Mouse (Mus musculus) left cerebral cortex, adult 2 months (tissue): ENCODE measurements around the gene Gnai2. TPM values are rescaled to one million over a fixed set of nuclear protein-coding genes. Genes with fewer than 3 reads are reported as not detected.
"Not testable (repeated sequence)": the region's sequence is repeated elsewhere in the genome, so short reads cannot be mapped to it uniquely, and the experiment has no call there.

ENCODE experiments used
- DNase-seq, 2 experiments: peaks; one replicate each; pipeline ENCODE4 v3.0.0; 2021 to 2022; ENCODE audit warnings: low spot score in 2 of 2, mixed read lengths in 1 of 2; ENCODE audit errors: extremely low spot score in 1 of 2
- H3K27ac ChIP-seq: fragments of 200-600 bp; 2 replicates; pipeline ENCODE4 v1.8.1; 2022
- H3K4me3 ChIP-seq: fragments of 200-600 bp; 2 replicates; pipeline ENCODE4 v1.8.1; 2022
- CTCF ChIP-seq: fragments of 200-600 bp; IDR thresholded peaks from 2 replicates; pipeline ENCODE4 v1.8.1; 2022; ENCODE audit warnings: antibody characterized with exemption, mild to moderate bottlenecking, moderate library complexity
- intact Hi-C: fragments of 180-260 bp; cut with DNase I; formaldehyde crosslinking; loops from one replicate; pipeline ENCODE4 v1.15.1; 2025
- total RNA-seq, 2 experiments: library from RNA; stranded (reverse); gene quantifications; 2 replicates each; pipeline ENCODE4 v1.2.3; 2021

Gnai2 gene
- total RNA-seq, 2 experiments from 2014 or later = 201 to 213 TPM

GRCm38 (mm10) chr9:107568331-107569261, 66.6 kb downstream of the Gnai2 start:
- DNase-seq = peak; percentile 71 to 79
- Histone ChIP-seq H3K27ac (peak overlapping the region; percentile 95), H3K4me3 (peak overlapping the region; percentile 82)
- intact Hi-C loops = no loop called here
- TF ChIP-seq CTCF = no peak

- peak within 1 kb of the TSS; percentile 95 for H3K27ac ChIP-seq
- intact Hi-C loops = no loop called here
- no peak for TF ChIP-seq CTCF
- H3K4me3 ChIP-seq = peak within 1 kb of the TSS; percentile 82
- DNase-seq = no peak
These were observed 67.4 kb downstream of the Gnai2 start, which contains the start of gene Hyal2 for GRCm38 (mm10) chr9:107567702-107568319. TSS of gene Hyal2 (plus strand) at chr9:107567945.

- no peak for DNase-seq
- Histone ChIP-seq H3K4me3 (no peak overlapping the region), H3K27ac (peak overlapping the region; percentile 66)
- intact Hi-C loops = no loop called here
- TF ChIP-seq CTCF = peak; percentile 14
These were observed 68.3 kb downstream of the Gnai2 start for GRCm38 (mm10) chr9:107566855-107567254.

GRCm38 (mm10) chr9:107566041-107566709, 69.0 kb downstream of the Gnai2 start:
- peak overlapping the region; percentile 66 for H3K27ac ChIP-seq
- intact Hi-C loops = no loop called here
- DNase-seq = peak; percentile 64 to 78
- TF ChIP-seq CTCF = peak; percentile 88
- peak overlapping the region; percentile 23; the same call in 1 of the 2 replicates for H3K4me3 ChIP-seq

GRCm38 (mm10) chr9:107565556-107565955, 69.6 kb downstream of the Gnai2 start:
- H3K27ac ChIP-seq, H3K4me3 ChIP-seq, DNase-seq, intact Hi-C loops: not testable (repeated sequence)

Other genes with a start within 250 kb of the Gnai2 start
- gene Cacna2d2, start 235.8 kb downstream of the Gnai2 start, total RNA-seq = 10 to 100 TPM; 24.1 to 34.7 TPM
- gene Tmem115, start 101.4 kb downstream of the Gnai2 start, total RNA-seq = 10 to 100 TPM; 35.3 to 35.6 TPM
- 10 to 100 TPM; 14.7 to 16.7 TPM for gene Cyb561d2, start 93.2 kb downstream of the Gnai2 start, total RNA-seq
- gene Nprl2, start 93.1 kb downstream of the Gnai2 start, total RNA-seq = 10 to 100 TPM; 39.7 to 48.3 TPM
- 1 to 10 TPM; 3.8 to 4.7 TPM for gene Zmynd10, start 88.1 kb downstream of the Gnai2 start, total RNA-seq
- gene Rassf1, start 83.8 kb downstream of the Gnai2 start, total RNA-seq = 10 to 100 TPM; 19.7 to 20.5 TPM
- 10 to 100 TPM; 91.0 to 99.1 TPM for gene Tusc2, start 72.1 kb downstream of the Gnai2 start, total RNA-seq
- gene Hyal2, start 67.4 kb downstream of the Gnai2 start, total RNA-seq = 10 to 100 TPM; 14.9 TPM
- 1 to 10 TPM; 6.0 to 8.5 TPM for gene Hyal1, start 58.4 kb downstream of the Gnai2 start, total RNA-seq
- gene Naa80, start 56.5 kb downstream of the Gnai2 start, total RNA-seq = 10 to 100 TPM; 11.3 to 12.6 TPM
- 1 to 10 TPM in 1 of 2 experiments, under 1 TPM in 1; 0.97 to 1.2 TPM for gene Hyal3, start 54.5 kb downstream of the Gnai2 start, total RNA-seq
- gene Ifrd2, start 47.7 kb downstream of the Gnai2 start, total RNA-seq = 10 to 100 TPM; 10.5 to 10.9 TPM
- 1 to 10 TPM; 3.3 to 4.1 TPM for gene Sema3b, start 26.1 kb downstream of the Gnai2 start, total RNA-seq
- gene Slc38a3, start 34.2 kb upstream of the Gnai2 start, total RNA-seq = 10 to 100 TPM; 74.7 to 76.2 TPM
- under 1 TPM in 1 of 2 experiments, not detected in 1; 0.18 TPM for gene Gnat1, start 44.3 kb upstream of the Gnai2 start, total RNA-seq
- 10 to 100 TPM; 17.3 to 17.7 TPM for gene Sema3f, start 75.1 kb upstream of the Gnai2 start, total RNA-seq
- gene Rbm5, start 135.6 kb upstream of the Gnai2 start, total RNA-seq = 100 to 1,000 TPM; 146 to 147 TPM
- 10 to 100 TPM; 66.5 to 68.4 TPM for gene Rbm6, start 237.9 kb upstream of the Gnai2 start, total RNA-seq